Mouse (Mus musculus): Measurements from ENCODE around the gene Eps8l3. TPM values are rescaled to one million over a fixed set of nuclear protein-coding genes. Genes with fewer than 3 reads are reported as not detected.
A peak's percentile ranks its signal among the peaks of the same experiment; 100 is the strongest.

Gene Eps8l3
- polyA plus RNA-seq, 1 experiment from 2014 or later, result not detected

DNA sequence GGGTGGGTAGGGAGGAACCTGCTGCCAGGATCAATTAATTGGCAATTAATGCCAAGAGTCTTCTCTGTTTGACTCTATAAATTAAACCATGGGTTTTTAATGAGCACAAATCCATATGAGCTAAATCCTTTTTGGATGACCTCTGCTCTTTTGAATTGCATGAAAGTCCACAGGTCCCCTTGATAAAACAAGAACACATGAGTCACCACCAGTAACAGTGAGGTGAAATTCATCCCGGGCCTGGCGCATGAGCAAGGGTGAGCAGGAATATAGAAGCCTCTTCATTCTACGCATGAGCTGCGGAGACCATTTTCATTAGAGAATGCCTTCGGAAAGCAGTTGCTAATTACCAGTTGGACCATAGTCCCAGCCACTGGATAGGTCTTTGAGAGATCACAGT, 43.3 kb downstream of the Eps8l3 start:
- WGBS, result 94% methylated on average over 5 of the region's 5 CpGs
- Histone ChIP-seq H3K4me1 (replicated peaks) (no peaks in the 10 kb centered on the region), H3K9me3 (no peaks in the 10 kb centered on the region), H3K27ac (no peak overlapping the region), H3K4me3 (no peak overlapping the region), H3K27me3 (ENCODE audit: insufficient read depth, poor library complexity, severe bottlenecking) (no peaks in the 10 kb centered on the region), H3K36me3 (no peaks in the 10 kb centered on the region)
- DNase-seq (ENCODE audit: low spot score), result no peak

DNA sequence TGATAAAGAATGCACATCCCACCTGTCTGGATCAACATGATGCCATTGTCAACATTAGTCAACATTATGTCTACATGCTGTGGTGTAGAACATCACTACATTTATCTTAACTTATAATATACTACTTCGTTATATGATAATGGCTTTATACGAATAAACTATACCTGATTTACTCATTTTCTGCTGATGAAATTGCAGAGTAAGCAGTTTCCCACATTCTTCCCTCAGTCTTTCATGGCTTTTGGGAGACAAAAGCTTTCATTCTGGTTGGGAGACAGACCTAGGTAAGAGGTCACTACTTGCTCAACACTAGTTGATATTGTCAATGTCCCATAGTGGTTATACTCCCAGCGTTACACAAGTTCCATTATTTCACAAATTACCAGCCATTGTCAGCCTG, 48.3 kb downstream of the Eps8l3 start:
- no peak for DNase-seq (ENCODE audit: low spot score)
- Histone ChIP-seq H3K4me3 (no peak overlapping the region), H3K27ac (no peak overlapping the region), H3K9me3 (no peaks in the 10 kb centered on the region), H3K36me3 (no peaks in the 10 kb centered on the region), H3K4me1 (replicated peaks) (peaks cover 14% of the 10 kb centered on the region; the same call in 1 of the 2 replicates), H3K27me3 (ENCODE audit: insufficient read depth, poor library complexity, severe bottlenecking) (no peaks in the 10 kb centered on the region)
- WGBS, result 92% methylated on average over 3 of the region's 3 CpGs

DNA sequence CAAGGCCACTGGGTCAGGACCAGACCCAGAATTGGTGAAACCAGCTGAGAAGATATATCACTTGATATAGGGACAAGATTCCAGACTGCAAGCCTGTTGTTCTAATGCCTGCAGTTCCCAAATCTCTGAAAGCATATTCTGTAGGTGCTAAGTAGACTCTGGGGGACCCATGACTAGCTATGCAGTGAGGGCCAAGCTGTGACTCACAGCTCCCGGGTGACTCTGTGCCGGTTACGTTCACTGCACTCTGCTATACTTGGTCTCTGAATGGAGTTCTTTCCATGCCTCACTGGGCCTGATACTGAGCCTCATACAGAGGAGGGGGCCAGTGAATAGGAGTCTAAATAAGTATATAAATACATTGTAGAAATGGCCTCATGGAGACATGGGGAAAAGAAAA, 50.8 kb downstream of the Eps8l3 start:
- Histone ChIP-seq H3K4me3 (no peak overlapping the region), H3K36me3 (no peaks in the 10 kb centered on the region), H3K27me3 (ENCODE audit: insufficient read depth, poor library complexity, severe bottlenecking) (no peaks in the 10 kb centered on the region), H3K4me1 (replicated peaks) (peaks cover 33% of the 10 kb centered on the region), H3K27ac (no peak overlapping the region), H3K9me3 (no peaks in the 10 kb centered on the region)
- DNase-seq (ENCODE audit: low spot score), result no peak
- WGBS, result 72% methylated on average over 3 of the region's 3 CpGs

DNA sequence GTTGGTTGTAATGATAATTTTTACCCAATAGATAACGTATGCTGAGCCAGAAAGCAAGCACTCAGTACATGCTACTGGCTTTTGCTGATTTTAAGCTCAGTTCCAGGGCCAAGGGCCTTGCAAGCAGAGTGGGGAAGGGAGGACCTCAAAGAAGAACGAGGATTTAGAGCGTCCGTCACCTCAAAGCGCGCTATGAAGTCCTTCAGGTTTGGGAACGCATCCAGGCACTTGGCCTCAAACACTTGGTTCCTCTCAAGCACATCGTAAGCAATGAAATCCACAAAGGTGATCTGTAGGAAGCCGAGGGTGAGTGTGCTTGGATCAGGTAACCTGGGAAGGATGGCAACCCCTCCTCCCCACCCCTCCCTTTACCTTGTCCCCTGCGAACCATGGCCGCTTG, 51.7 kb downstream of the Eps8l3 start:
- Histone ChIP-seq H3K27me3 (ENCODE audit: insufficient read depth, poor library complexity, severe bottlenecking) (no peaks in the 10 kb centered on the region), H3K36me3 (no peaks in the 10 kb centered on the region), H3K27ac (no peak overlapping the region), H3K9me3 (no peaks in the 10 kb centered on the region), H3K4me3 (no peak overlapping the region), H3K4me1 (replicated peaks) (peaks cover 33% of the 10 kb centered on the region)
- no peak for DNase-seq (ENCODE audit: low spot score)
- WGBS, result 87% methylated on average over 11 of the region's 11 CpGs

DNA sequence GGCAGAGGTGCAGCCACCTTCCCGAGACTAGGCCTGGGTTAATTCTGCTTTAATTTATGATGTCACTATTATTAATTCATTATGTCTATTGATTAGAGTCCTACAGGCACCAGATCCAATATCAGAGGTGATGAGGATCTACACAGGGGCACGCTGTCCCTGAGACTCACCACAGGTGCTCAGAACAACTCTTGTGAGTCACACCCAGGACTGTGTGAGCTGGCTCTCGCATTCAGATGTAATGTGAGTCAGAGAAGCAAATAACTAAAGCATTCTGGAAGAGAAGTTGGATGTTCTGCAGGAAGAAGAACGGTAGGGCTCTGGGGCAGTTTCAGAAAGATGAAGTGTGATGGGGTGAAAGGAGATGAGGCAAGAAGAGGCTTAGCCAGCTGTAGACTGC, 52.2 kb downstream of the Eps8l3 start:
- no peaks in the 10 kb centered on the region for H3K27me3 ChIP-seq (ENCODE audit: insufficient read depth, poor library complexity, severe bottlenecking)
- WGBS, result 90% methylated on average over 4 of the region's 4 CpGs
- H3K9me3 ChIP-seq, result no peaks in the 10 kb centered on the region
- H3K27ac ChIP-seq, result no peak overlapping the region
- H3K36me3 ChIP-seq, result no peaks in the 10 kb centered on the region
- peaks cover 33% of the 10 kb centered on the region for H3K4me1 ChIP-seq (replicated peaks)
- H3K4me3 ChIP-seq, result no peak overlapping the region
- DNase-seq (ENCODE audit: low spot score), result no peak

DNA sequence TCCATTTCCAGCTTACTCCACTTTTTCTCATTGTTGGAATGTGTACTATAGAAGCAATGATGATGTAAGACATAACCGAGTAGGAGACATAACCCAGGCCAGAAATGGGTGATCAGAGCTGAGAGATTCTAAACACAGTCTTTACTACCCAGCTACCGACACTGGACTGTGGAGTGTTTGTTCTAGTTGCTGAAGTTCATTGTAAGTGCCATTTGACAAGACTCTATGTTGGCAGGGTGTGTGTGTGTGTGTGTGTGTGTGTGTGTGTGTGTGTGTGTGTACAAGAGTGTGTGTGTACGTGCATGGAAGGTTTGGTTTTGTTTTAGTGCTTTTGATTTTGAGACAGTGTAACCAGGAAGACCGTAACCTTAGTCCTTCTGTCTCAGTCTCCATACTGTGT, 52.7 kb downstream of the Eps8l3 start:
- Histone ChIP-seq H3K36me3 (no peaks in the 10 kb centered on the region), H3K27me3 (ENCODE audit: insufficient read depth, poor library complexity, severe bottlenecking) (no peaks in the 10 kb centered on the region), H3K27ac (no peak overlapping the region), H3K9me3 (no peaks in the 10 kb centered on the region), H3K4me3 (no peak overlapping the region), H3K4me1 (replicated peaks) (peaks cover 33% of the 10 kb centered on the region)
- WGBS, result 84% methylated on average over 4 of the region's 4 CpGs
- no peak for DNase-seq (ENCODE audit: low spot score)

DNA sequence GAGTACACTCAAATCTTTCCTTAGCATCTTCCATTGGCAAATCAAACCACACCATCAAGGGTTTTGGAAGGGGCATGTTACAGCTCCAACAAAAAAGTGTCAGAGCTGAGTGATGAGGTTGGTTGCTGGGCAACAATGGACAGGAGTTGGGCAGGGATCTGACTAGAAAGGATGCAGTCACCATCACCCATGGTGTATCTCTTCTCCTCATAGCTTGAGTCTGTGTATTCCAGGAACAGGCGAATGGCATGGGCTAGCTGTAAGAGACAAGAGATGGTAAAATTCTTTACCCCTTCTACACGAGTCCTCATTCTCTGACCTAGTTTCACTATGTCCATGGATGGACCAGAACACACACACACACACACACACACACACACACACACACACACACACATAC, 54.1 kb downstream of the Eps8l3 start:
- 79% methylated on average over 2 of the region's 2 CpGs for WGBS

DNA sequence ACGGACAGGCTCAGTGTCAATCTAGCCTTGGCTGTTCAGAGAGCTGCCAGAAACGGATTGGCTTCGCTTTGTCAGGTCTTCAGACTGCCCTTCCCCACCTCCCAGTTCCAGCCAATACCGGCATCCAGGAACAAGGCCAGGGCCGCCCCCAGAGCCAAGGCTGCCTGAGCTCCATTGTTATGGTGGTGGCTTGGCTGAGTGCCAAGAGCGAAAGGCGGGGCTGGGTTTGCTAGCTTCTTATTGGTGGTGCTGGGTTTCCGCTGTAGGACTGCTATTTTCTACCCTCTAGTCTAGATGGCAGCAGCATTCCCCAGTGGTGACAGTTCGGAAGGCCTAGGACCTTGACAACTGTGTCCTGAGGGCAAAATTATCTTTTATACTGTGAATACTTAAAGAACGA, 54.6 kb downstream of the Eps8l3 start, which contains the start of gene Gstm7:
Gstm7 (minus strand) TSS at position 148 of the 400 bp plus-strand sequence.
- Histone ChIP-seq H3K9me3 (no peaks in the 10 kb centered on the region), H3K27me3 (ENCODE audit: insufficient read depth, poor library complexity, severe bottlenecking) (no peaks in the 10 kb centered on the region)
- WGBS, result 7% methylated on average over 10 of the region's 10 CpGs

More for the DNA sequence above, 54.1 kb downstream of the Eps8l3 start:
- H3K27ac ChIP-seq, result peak overlapping the region; percentile 90
- H3K36me3 ChIP-seq, result no peaks in the 10 kb centered on the region
- no peaks in the 10 kb centered on the region for H3K27me3 ChIP-seq (ENCODE audit: insufficient read depth, poor library complexity, severe bottlenecking)
- H3K4me1 ChIP-seq (replicated peaks), result peaks cover 33% of the 10 kb centered on the region
- peak overlapping the region; percentile 51 for H3K4me3 ChIP-seq
- H3K9me3 ChIP-seq, result no peaks in the 10 kb centered on the region
- peak; percentile 8 for DNase-seq (ENCODE audit: low spot score)

DNA sequence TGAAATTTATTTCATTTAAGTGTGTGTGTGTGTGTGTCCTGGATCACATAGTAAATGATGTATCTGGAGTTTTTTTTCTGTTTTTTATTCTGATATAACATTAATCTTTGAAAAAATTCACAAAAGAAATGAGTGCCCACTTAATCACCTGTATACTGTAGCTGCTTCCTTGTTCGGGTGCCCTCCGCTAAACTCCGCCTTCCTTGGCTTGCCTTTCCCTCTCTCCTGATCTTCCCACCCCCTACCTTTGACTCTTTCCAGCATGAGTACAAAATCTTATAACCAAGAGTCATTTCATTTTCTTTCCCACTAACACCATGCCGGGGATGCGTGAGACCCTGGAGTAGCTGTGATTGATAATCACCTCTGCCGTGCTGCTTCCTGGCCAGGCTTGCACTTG, 55.1 kb downstream of the Eps8l3 start:
- Histone ChIP-seq H3K4me3 (no peak overlapping the region), H3K27ac (peak overlapping the region; percentile 23; the same call in 1 of the 2 replicates), H3K27me3 (ENCODE audit: insufficient read depth, poor library complexity, severe bottlenecking) (no peaks in the 10 kb centered on the region), H3K36me3 (no peaks in the 10 kb centered on the region), H3K9me3 (no peaks in the 10 kb centered on the region), H3K4me1 (replicated peaks) (peaks cover 33% of the 10 kb centered on the region)
- WGBS, result 87% methylated on average over 6 of the region's 6 CpGs
- no peak for DNase-seq (ENCODE audit: low spot score)

More for the DNA sequence above, 54.6 kb downstream of the Eps8l3 start, which contains the start of gene Gstm7:
- H3K4me3 ChIP-seq, result peak within 1 kb of the TSS; percentile 51
- no peaks in the 10 kb centered on the region for H3K36me3 ChIP-seq
- H3K4me1 ChIP-seq (replicated peaks), result peaks cover 33% of the 10 kb centered on the region
- DNase-seq (ENCODE audit: low spot score), result peak; percentile 99
- H3K27ac ChIP-seq, result peak within 1 kb of the TSS; percentile 90

DNA sequence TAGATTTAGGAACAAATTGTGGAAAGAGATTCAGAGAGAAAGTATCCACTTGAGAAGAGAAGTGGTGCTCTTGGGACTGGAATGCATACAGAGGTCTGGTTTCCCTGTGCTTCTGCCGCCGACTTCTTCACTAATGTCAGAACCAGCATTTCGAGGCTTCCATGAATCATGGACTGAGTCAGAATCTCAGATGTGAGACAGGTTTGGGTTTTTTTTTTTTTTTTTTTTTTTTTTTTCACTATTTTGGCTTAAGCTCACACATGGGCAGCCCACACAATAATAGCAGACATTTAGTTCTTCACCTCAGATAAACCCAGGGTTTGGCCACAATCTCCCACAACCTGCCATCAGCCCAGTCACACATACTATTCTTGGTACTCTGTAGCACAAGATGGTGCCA, 58.2 kb downstream of the Eps8l3 start:
- Histone ChIP-seq H3K9me3 (no peaks in the 10 kb centered on the region), H3K36me3 (no peaks in the 10 kb centered on the region), H3K27ac (no peak overlapping the region), H3K27me3 (ENCODE audit: insufficient read depth, poor library complexity, severe bottlenecking) (0 out of 2 replicates have a peak, but pooled peaks cover 2% of the 10 kb centered on the region), H3K4me3 (no peak overlapping the region), H3K4me1 (replicated peaks) (peaks cover 22% of the 10 kb centered on the region)
- DNase-seq (ENCODE audit: low spot score), result no peak
- 86% methylated on average over 3 of the region's 3 CpGs for WGBS

DNA sequence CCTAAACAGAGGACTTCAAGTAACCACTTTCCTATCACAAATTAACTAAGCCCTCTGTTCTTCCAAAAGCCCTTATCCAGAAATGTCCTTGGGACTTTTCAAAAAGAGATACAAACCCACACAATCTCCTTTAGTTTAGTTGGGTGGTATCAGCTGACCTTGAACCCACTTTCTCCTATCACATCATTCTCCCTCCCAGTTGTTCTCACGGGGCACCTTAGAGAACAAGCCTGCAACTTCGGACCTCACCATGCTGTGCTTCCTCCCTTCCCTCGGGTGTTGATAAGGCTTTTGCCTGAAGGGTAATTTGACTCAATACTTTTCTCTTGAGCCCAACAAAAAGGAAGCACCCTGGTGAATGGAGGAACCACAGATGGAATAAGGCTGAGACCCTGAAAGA, 58.9 kb downstream of the Eps8l3 start:
- no peak overlapping the region for H3K4me3 ChIP-seq
- no peaks in the 10 kb centered on the region for H3K9me3 ChIP-seq
- no peak for DNase-seq (ENCODE audit: low spot score)
- 0 out of 2 replicates have a peak, but pooled peaks cover 5% of the 10 kb centered on the region for H3K27me3 ChIP-seq (ENCODE audit: insufficient read depth, poor library complexity, severe bottlenecking)
- WGBS, result 71% methylated on average over 3 of the region's 3 CpGs
- H3K27ac ChIP-seq, result no peak overlapping the region
- no peaks in the 10 kb centered on the region for H3K36me3 ChIP-seq
- peaks cover 22% of the 10 kb centered on the region for H3K4me1 ChIP-seq (replicated peaks)

DNA sequence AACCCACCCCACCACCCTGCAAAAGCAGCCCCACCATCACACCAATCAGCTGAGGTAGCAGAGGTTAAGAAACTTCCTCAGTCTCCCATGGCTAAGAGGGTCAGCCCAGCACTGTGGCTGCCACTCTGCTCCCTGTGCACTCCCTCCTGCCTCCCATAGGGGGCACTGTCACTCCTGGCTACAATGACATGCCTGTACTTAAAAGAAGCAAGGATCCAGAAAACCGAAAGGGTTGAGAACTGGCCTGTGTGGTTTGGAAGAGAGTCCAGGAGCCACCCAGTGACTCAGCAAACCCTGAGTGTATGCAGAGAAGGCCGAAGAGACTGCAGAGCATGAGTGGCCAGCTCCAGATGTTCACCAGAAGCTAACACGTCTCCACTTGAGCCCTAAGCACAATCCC, 62.4 kb downstream of the Eps8l3 start:
- Histone ChIP-seq H3K36me3 (no peaks in the 10 kb centered on the region), H3K27ac (no peak overlapping the region), H3K4me3 (no peak overlapping the region), H3K4me1 (replicated peaks) (peaks cover 17% of the 10 kb centered on the region), H3K27me3 (ENCODE audit: insufficient read depth, poor library complexity, severe bottlenecking) (0 out of 2 replicates have a peak, but pooled peaks cover 5% of the 10 kb centered on the region), H3K9me3 (no peaks in the 10 kb centered on the region)
- DNase-seq (ENCODE audit: low spot score), result peak; percentile 63
- WGBS, result 51% methylated on average over 3 of the region's 3 CpGs

DNA sequence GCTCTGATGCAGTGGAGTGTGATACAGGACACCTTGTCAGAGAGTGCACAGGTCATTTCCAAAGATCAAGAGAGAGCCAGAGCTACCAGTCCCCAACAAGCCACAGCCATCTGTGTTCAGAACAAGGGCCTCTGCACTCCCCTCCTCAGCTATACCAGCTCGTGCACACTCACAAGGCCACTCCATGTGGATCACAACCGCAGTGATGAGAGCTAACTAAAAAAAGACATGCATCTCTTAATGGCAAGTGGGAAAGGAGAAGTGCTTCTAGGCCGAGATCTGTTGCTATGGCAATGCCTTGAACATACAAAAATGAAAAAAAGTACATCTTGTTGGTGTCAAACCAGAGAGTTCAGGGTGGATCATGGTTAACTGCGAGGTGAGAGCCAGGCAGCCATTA, 62.8 kb downstream of the Eps8l3 start:
- 79% methylated on average over 4 of the region's 4 CpGs for WGBS
- Histone ChIP-seq H3K36me3 (no peaks in the 10 kb centered on the region), H3K9me3 (no peaks in the 10 kb centered on the region), H3K27me3 (ENCODE audit: insufficient read depth, poor library complexity, severe bottlenecking) (0 out of 2 replicates have a peak, but pooled peaks cover 5% of the 10 kb centered on the region), H3K4me3 (no peak overlapping the region), H3K27ac (no peak overlapping the region), H3K4me1 (replicated peaks) (peaks cover 17% of the 10 kb centered on the region)
- DNase-seq (ENCODE audit: low spot score), result no peak

DNA sequence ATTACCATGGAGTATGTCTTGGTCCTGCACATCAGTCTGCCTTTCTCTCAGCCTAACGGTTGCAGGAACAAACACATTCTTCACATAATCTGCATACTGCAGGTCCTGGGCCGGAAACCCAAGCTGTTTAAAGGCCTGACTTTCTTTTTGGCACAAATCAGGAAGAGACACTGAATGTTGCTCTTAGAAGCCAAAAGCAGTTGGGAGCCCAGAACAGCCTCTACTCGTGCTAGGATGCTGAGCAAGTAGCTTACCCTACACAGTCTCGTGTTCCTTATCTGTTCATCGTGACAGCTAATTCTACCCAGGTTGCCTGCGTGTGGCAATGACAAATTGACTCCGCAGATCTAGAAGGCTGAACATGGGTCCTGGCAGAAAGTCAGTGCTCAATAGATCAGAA, 63.5 kb downstream of the Eps8l3 start:
- H3K4me1 ChIP-seq (replicated peaks), result peaks cover 17% of the 10 kb centered on the region
- WGBS, result 80% methylated on average over 7 of the region's 7 CpGs

More for the DNA sequence above, 63.5 kb downstream of the Eps8l3 start:
- Histone ChIP-seq H3K27me3 (ENCODE audit: insufficient read depth, poor library complexity, severe bottlenecking) (peaks cover 5% of the 10 kb centered on the region; the same call in 1 of the 2 replicates), H3K4me3 (no peak overlapping the region), H3K9me3 (no peaks in the 10 kb centered on the region), H3K27ac (no peak overlapping the region), H3K36me3 (no peaks in the 10 kb centered on the region)
- DNase-seq (ENCODE audit: low spot score), result no peak
